Mouse (Mus musculus): ENCODE measurements around the gene Btg3.

Btg3 gene

DNA sequence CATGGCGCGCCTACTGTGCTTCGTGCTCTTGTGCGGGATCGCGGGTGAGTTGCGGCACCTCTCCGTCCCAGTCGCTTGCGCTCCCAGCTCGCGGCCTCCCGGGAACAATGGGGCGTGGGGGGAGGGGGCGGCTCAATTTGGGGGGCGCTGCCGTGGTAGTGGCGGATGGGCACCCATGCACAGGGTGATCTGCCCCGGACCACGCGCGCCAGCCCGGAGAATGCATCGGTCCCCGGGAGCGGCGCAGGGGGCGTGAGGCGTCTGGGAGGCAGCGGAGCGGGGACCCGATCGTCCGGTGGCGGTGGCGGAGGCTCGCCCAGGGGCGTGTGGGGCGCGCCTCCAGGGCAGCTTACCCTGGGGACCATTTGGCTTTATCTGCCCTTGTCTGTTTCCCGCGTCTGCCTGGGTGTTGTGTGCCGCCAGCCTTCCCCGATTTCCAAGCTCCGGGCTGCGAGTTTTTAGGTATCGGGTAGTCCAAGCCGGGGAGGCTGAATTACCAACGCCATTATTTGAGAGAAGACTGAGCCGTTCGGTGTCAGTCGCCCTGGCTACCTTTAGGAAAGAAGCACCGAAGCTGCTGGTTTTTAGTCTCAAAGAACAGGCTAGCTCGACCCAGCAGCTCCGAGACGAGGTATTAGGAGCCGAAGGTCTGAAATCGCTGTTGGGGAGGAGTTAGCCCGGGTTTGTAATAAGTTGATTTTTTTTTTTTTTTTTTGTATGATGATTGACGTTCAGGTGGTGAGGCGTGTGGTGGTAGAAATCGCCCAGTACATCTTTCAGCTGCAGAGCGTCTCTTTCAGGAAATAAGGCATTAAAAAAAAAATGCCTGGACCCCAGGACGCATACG, 74.9 kb downstream of the Btg3 start:
- DNase-seq (ENCODE audit: low read depth, low spot score): peak; percentile 10

DNA sequence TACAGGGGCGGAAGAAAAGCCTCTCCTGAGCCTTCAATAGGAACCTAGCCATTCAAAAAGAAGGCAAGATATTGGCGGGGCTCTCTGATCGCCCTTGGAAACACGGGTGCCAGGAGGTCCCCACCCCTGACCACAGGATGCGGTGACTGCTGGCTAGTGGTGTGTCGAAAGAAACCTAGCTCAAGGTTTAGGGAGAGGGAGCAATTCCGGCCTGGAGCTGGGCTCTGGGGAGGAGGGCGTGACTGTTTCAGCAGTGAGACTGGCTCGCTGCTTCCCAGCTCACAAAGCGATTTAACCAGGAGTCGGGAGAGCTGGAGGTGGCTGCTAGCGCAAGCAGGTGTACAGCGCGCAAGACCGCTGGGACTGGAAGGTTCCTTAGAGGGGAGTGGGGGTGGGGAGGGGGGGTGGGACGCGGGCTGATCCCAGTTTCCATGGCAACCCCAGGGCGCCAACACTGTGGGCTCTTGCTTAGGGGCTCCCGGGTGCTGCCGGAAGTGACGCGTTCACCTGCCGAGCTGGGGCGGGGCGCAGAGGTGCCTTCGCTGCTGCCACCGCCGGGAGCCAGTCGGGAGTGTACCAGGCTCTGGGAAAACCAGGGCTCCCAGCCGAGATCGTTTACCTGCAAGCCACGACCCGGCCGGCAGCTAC, 75.7 kb downstream of the Btg3 start, which contains the start of gene Cxadr:
Gene Cxadr, plus strand, starts transcription at position 307 of the 648 bp plus-strand sequence.
- peak; percentile 43 for DNase-seq (ENCODE audit: low read depth, low spot score)

DNA sequence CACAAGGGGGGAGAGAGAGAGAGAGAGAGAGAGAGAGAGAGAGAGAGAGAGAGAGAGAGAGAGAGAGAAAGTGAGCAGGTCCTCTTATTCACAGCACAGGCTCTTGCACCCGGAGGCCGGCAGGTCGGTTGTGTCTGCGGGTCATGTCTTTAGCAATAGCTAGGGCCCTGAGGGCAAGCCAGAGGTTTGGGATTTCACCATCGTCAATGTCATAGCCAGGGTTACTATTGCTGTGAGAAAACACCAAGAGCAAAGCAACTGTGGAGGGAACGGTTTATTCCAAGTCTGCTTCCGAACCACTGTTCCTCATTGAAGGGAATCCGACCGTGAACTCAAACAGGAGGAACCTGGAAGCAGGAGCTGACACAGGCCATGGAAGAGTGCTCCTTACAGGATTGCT, 80.9 kb downstream of the Btg3 start:
- DNase-seq (ENCODE audit: low read depth, low spot score): no peak

DNA sequence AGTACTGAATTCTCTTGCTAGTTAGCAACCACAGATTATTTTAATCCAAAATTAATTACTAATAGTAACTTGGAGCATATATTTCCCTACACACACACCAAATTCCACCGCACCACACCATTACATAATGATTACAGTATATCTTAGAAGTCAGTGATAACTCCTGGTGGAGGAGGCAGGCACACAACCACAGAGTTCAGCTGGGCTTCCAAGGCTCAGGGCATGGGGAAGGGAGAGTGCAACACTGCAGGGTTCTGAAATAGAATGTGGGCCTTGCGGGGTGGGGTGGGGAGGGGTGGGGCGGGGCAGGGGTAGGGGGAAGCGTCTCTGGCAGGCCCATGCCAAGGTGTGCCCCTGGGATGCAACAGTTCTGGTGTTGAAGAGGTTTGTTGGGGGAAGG, 81.4 kb downstream of the Btg3 start:
- no peak for DNase-seq (ENCODE audit: low read depth, low spot score)

DNA sequence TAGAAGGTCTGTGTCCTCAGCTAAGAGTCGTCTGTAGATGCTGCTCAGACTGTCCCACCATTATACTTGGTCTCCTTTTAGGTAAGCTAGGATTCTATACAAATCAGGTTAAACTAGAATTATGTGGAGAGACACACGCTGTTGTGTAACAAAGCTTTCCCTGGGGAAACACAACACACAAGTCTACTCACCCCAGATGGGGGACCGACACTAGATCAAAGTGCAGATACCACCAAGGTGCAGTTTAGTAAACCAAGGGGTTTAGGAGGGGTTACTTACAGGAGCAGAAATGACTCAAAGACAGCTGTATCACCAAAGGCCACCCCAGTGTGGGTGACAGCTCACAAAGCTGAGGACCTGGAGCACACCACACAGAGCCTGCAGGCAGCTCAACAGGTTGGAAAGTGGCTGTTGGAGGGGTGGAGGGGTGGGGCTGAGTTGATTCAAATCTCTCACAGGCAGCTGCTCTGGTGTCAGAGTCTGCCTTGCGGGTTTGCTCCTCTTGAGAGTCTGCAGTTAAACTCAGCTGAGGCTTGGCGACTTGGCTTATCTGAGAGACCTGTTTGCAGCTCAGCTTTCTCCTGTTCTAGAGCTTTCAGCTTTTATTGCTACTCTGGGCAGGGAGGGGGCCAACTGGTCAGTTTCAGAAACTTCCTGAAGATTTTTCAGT, 82.3 kb downstream of the Btg3 start:
- DNase-seq (ENCODE audit: low read depth, low spot score): no peak

DNA sequence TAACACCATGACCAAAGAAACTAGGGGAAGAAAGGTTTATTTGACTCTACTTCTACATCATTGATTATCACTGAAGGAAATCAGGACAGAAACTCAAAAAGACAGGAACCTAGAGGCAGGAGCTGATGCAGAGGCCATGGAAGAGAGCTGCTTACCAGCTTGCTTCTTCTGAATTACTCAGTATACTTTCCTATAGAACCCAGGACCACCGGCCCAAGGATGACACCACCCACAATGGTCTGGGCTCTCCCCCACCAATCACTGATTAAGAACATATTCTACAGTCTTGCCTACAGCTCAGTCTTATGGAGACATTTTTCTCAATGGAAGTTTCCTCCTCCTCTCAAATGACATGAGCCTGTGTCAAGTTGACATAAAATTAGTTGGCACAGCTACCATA, 82.9 kb downstream of the Btg3 start:
- no peak for DNase-seq (ENCODE audit: low read depth, low spot score)

DNA sequence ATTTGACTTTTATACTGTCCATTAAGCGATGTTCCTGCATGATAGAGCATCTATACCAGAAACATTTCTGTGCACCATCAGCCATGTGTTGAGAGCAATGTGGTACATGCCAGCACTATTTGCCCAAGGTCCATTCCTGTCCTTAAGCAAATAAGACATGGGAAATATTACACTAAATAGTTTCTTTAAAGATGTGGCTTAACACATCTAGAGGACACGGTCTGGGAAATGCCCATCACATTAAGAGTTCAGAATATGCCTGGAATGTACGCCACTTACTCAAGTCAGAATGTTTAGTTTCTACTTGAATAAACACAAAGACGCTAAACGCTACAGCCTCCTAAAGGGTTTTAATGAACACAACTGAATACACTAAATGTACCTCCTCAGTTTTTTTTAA, 93.8 kb downstream of the Btg3 start:
- DNase-seq (ENCODE audit: low read depth, low spot score): no peak

All from CD4-positive helper T cell, adult 2 months (primary cell).